Mouse (Mus musculus): ENCODE results near the gene Car14. TPM values are rescaled to one million over a fixed set of nuclear protein-coding genes. Genes with fewer than 3 reads are reported as not detected.

Car14 gene
- total and polyA plus RNA-seq, 3 experiments = 0.15 to 0.38 TPM; not detected in 1

- TF ChIP-seq CTCF (IDR thresholded peaks at IDR 0.05 in 2 of 3, conservative IDR thresholded peaks at IDR 0.05 in 1 of 3; ENCODE audit: control insufficient read depth in 1 of 3, insufficient read depth in 1 of 3, low read depth in 2 of 3, low read length in 3 of 3, poor library complexity in 1 of 3, severe bottlenecking in 1 of 3) (no peak), ZKSCAN1 (IDR thresholded peaks at IDR 0.05; ENCODE audit: low read depth, low read length) (no peak), NELFE (IDR thresholded peaks at IDR 0.05; ENCODE audit: low read depth, low read length) (no peak), MYB (IDR thresholded peaks at IDR 0.05; ENCODE audit: low read depth, low read length) (no peak), TAL1 (IDR thresholded peaks at IDR 0.05; ENCODE audit: low read length) (no peak), POLR2AphosphoS2 (IDR thresholded peaks at IDR 0.05; ENCODE audit: low read length) (no peak), USF1 (IDR thresholded peaks at IDR 0.05; ENCODE audit: low read depth, low read length) (no peak)
Observed at GRCm38 (mm10) chr3:95865050-95865449, 39.4 kb downstream of the Car14 start (continued).

GRCm38 (mm10) chr3:95863578-95863977 is 40.9 kb downstream of the Car14 start:
- DNase-seq (ENCODE audit: low read depth, low spot score) = no peak
- H3K79me2 ChIP-seq (ENCODE audit: control insufficient read depth, insufficient read depth, low read length, poor library complexity) = no peaks in the 10 kb centered on the region
- H3K27ac ChIP-seq (ENCODE audit: control insufficient read depth, low read depth, low read length) = no peak overlapping the region
- H3K27me3 ChIP-seq (ENCODE audit: control insufficient read depth in 1 of 2, insufficient read depth in 2 of 2, low read length in 2 of 2) = no peaks in the 10 kb centered on the region
- no peaks in the 10 kb centered on the region for H3K9me3 ChIP-seq (replicated peaks; ENCODE audit: insufficient read depth, low read length)
- H3K36me3 ChIP-seq (ENCODE audit: control insufficient read depth in 1 of 2, insufficient read depth in 2 of 2, low read length in 2 of 2) = peaks cover 0 to 3% of the 10 kb centered on the region in 2 experiments; a peak in 2 of 4 replicates
- H3K4me1 ChIP-seq (ENCODE audit: control insufficient read depth in 1 of 2, insufficient read depth in 2 of 2, low read length in 2 of 2) = no peaks in the 10 kb centered on the region
- no peak overlapping the region for H3K9ac ChIP-seq (ENCODE audit: control insufficient read depth, low read depth, low read length, poor library complexity, severe bottlenecking)
- TF ChIP-seq ZNF384 (IDR thresholded peaks at IDR 0.05; ENCODE audit: low read depth, low read length) (no peak), POLR2AphosphoS2 (IDR thresholded peaks at IDR 0.05; ENCODE audit: low read length) (no peak), POLR2AphosphoS5 (IDR thresholded peaks at IDR 0.05; ENCODE audit: borderline replicate concordance, low read depth, low read length) (no peak), MYC (IDR thresholded peaks at IDR 0.05; ENCODE audit: low read depth, low read length) (no peak), GATA1 (IDR thresholded peaks at IDR 0.05; ENCODE audit: low read depth, low read length) (no peak), TBP (IDR thresholded peaks at IDR 0.05; ENCODE audit: low read depth, low read length) (no peak), CTCF (IDR thresholded peaks at IDR 0.05 in 2 of 3, conservative IDR thresholded peaks at IDR 0.05 in 1 of 3; ENCODE audit: control insufficient read depth in 1 of 3, insufficient read depth in 1 of 3, low read depth in 2 of 3, low read length in 3 of 3, poor library complexity in 1 of 3, severe bottlenecking in 1 of 3) (no peak), ZMIZ1 (IDR thresholded peaks at IDR 0.05; ENCODE audit: low read depth, low read length) (no peak), ETS1 (IDR thresholded peaks at IDR 0.05; ENCODE audit: low read depth, low read length) (no peak), CHD2 (IDR thresholded peaks at IDR 0.05; ENCODE audit: low read length) (no peak), TAL1 (IDR thresholded peaks at IDR 0.05; ENCODE audit: low read length) (no peak), USF1 (IDR thresholded peaks at IDR 0.05; ENCODE audit: low read depth, low read length) (no peak), GABPA (IDR thresholded peaks at IDR 0.05; ENCODE audit: low read depth, low read length) (no peak), SMC3 (IDR thresholded peaks at IDR 0.05; ENCODE audit: low read depth, low read length) (no peak)
- no peak overlapping the region for H3K4me3 ChIP-seq (ENCODE audit: control insufficient read depth in 1 of 2, insufficient read depth in 1 of 2, low read depth in 2 of 2, low read length in 2 of 2)

GRCm38 (mm10) chr3:95861796-95862195 is 42.7 kb downstream of the Car14 start:
- peak; percentile 43; the same call in 1 of the 2 replicates for TF ChIP-seq TBP (IDR thresholded peaks at IDR 0.05; ENCODE audit: low read depth, low read length)
- no peak for TF ChIP-seq MAX (IDR thresholded peaks at IDR 0.05; ENCODE audit: low read length)
- peak in 2 of 3 experiments; percentile 72 to 98; a peak in 4 of 6 replicates for TF ChIP-seq CTCF (IDR thresholded peaks at IDR 0.05 in 2 of 3, conservative IDR thresholded peaks at IDR 0.05 in 1 of 3; ENCODE audit: control insufficient read depth in 1 of 3, insufficient read depth in 1 of 3, low read depth in 2 of 3, low read length in 3 of 3, poor library complexity in 1 of 3, severe bottlenecking in 1 of 3)
- TF ChIP-seq ELF1 (IDR thresholded peaks at IDR 0.05; ENCODE audit: low read depth, low read length) = no peak
- Histone ChIP-seq H3K9me3 (replicated peaks; ENCODE audit: insufficient read depth, low read length) (no peaks in the 10 kb centered on the region), H3K27me3 (ENCODE audit: control insufficient read depth in 1 of 2, insufficient read depth in 2 of 2, low read length in 2 of 2) (no peaks in the 10 kb centered on the region), H3K9ac (ENCODE audit: control insufficient read depth, low read depth, low read length, poor library complexity, severe bottlenecking) (no peak overlapping the region), H3K36me3 (ENCODE audit: control insufficient read depth in 1 of 2, insufficient read depth in 2 of 2, low read length in 2 of 2) (peaks cover 0 to 2% of the 10 kb centered on the region in 2 experiments; a peak in 2 of 4 replicates), H3K27ac (ENCODE audit: control insufficient read depth, low read depth, low read length) (no peak overlapping the region), H3K79me2 (ENCODE audit: control insufficient read depth, insufficient read depth, low read length, poor library complexity) (no peaks in the 10 kb centered on the region), H3K4me1 (ENCODE audit: control insufficient read depth in 1 of 2, insufficient read depth in 2 of 2, low read length in 2 of 2) (no peaks in the 10 kb centered on the region), H3K4me3 (ENCODE audit: control insufficient read depth in 1 of 2, insufficient read depth in 1 of 2, low read depth in 2 of 2, low read length in 2 of 2) (no peak overlapping the region)
- DNase-seq (ENCODE audit: low read depth, low spot score) = peak; percentile 97

Measured in MEL (cell line).